Mouse (Mus musculus) lung, postnatal 4 days (tissue): Measurements from ENCODE around the gene AI837181.

Source experiments
- DNase-seq, 2 experiments: peaks; one replicate each; pipeline ENCODE4 v3.0.0; 2021

Gene AI837181

GRCm38 (mm10) chr19:5473720-5474119, 48.8 kb downstream of the AI837181 start, which contains the start of gene Efemp2:
Gene Efemp2 (plus strand): TSS chr19:5473954.
- DNase-seq, result peak; percentile 90 to 95

- peak; percentile 61 to 83 for DNase-seq
Measured at GRCm38 (mm10) chr19:5474281-5475068, 49.5 kb downstream of the AI837181 start.

- DNase-seq, result peak in 1 of 2 experiments; percentile 39
Measured at GRCm38 (mm10) chr19:5475069-5475714, 50.2 kb downstream of the AI837181 start.
